Mouse (Mus musculus) large intestine, adult 2 months (tissue): ENCODE results near the gene Dgkg. TPM values are rescaled to one million over a fixed set of nuclear protein-coding genes. Genes with fewer than 3 reads are reported as not detected.

Source experiments
- DNase-seq: peaks from one replicate; pipeline ENCODE4 v3.0.0-alpha.2; 2012; ENCODE audit warnings: low read depth, low spot score
- WGBS: fragments of 180-500 bp; shearing (Covaris S2); methylation state at CpG from one replicate; pipeline ENCODE4 v1.1.7; 2018; 5-methylcytosine and 5-hydroxymethylcytosine counted together
- polyA plus RNA-seq: library from polyadenylated mRNA; depleted of rRNA; stranded (reverse); fragments of >200 nt; gene quantifications from 2 replicates; pipeline ENCODE4 v1.2.3, GENCODE M21; 2012

Dgkg gene
- polyA plus RNA-seq, 1 experiment, result 0.31 TPM

- WGBS, result 84% methylated on average over 11 of the region's 11 CpGs
- no peak for DNase-seq
These were observed 3.1 kb downstream of the Dgkg start for GRCm38 (mm10) chr16:22653817-22654476.

GRCm38 (mm10) chr16:22651244-22651643, 5.8 kb downstream of the Dgkg start:
- DNase-seq, result no peak
- WGBS, result 65% methylated on average over 3 of the region's 3 CpGs

- 90% methylated on average over 1 of the region's 1 CpGs for WGBS
- no peak for DNase-seq
These were observed 11.8 kb downstream of the Dgkg start for GRCm38 (mm10) chr16:22645256-22645655.

GRCm38 (mm10) chr16:22643460-22643859, 13.6 kb downstream of the Dgkg start:
- no peak for DNase-seq
- WGBS, result 79% methylated on average over 8 of the region's 8 CpGs

- DNase-seq, result no peak
- 90% methylated on average over 6 of the region's 6 CpGs for WGBS
These were observed 14.1 kb downstream of the Dgkg start for GRCm38 (mm10) chr16:22642953-22643352.

GRCm38 (mm10) chr16:22642054-22642453, 15.0 kb downstream of the Dgkg start:
- WGBS, result 84% methylated on average over 4 of the region's 4 CpGs
- DNase-seq, result no peak

- WGBS, result 37% methylated on average over 9 of the region's 9 CpGs
These were observed 15.4 kb downstream of the Dgkg start for GRCm38 (mm10) chr16:22641588-22641987.

GRCm38 (mm10) chr16:22637311-22637710, 19.7 kb downstream of the Dgkg start:
- WGBS, result 58% methylated on average over 3 of the region's 3 CpGs
- DNase-seq, result no peak

More at GRCm38 (mm10) chr16:22641588-22641987, 15.4 kb downstream of the Dgkg start:
- DNase-seq, result no peak

- no peak for DNase-seq
- 46% methylated on average over 8 of the region's 8 CpGs for WGBS
These were observed 21.3 kb downstream of the Dgkg start for GRCm38 (mm10) chr16:22635706-22636105.

- DNase-seq, result no peak
- WGBS, result 87% methylated on average over 4 of the region's 4 CpGs
These were observed 24.0 kb downstream of the Dgkg start for GRCm38 (mm10) chr16:22633063-22633462.

GRCm38 (mm10) chr16:22630351-22630750, 26.7 kb downstream of the Dgkg start:
- 76% methylated on average over 4 of the region's 4 CpGs for WGBS
- DNase-seq, result no peak

GRCm38 (mm10) chr16:22629900-22630299, 27.1 kb downstream of the Dgkg start:
- WGBS, result 73% methylated on average over 4 of the region's 4 CpGs
- no peak for DNase-seq

GRCm38 (mm10) chr16:22625987-22626386, 31.0 kb downstream of the Dgkg start:
- no peak for DNase-seq

GRCm38 (mm10) chr16:22625412-22625811, 31.6 kb downstream of the Dgkg start:
- no peak for DNase-seq
- WGBS, result 34% methylated on average over 5 of the region's 5 CpGs

More at GRCm38 (mm10) chr16:22625987-22626386, 31.0 kb downstream of the Dgkg start:
- 44% methylated on average over 5 of the region's 5 CpGs for WGBS

GRCm38 (mm10) chr16:22622286-22622685, 34.7 kb downstream of the Dgkg start:
- WGBS, result 13% methylated on average over 9 of the region's 9 CpGs
- DNase-seq, result no peak

GRCm38 (mm10) chr16:22621299-22621920, 35.6 kb downstream of the Dgkg start:
- WGBS, result 32% methylated on average over 13 of the region's 13 CpGs
- no peak for DNase-seq

- WGBS, result 20% methylated on average over 8 of the region's 8 CpGs
- DNase-seq, result no peak
These were observed 38.5 kb downstream of the Dgkg start for GRCm38 (mm10) chr16:22618424-22619056.

- DNase-seq, result no peak
- 85% methylated on average over 4 of the region's 4 CpGs for WGBS
These were observed 41.2 kb downstream of the Dgkg start for GRCm38 (mm10) chr16:22615805-22616204.

- peak; percentile 82 for DNase-seq
- WGBS, result 17% methylated on average over 9 of the region's 9 CpGs
These were observed 43.6 kb downstream of the Dgkg start for GRCm38 (mm10) chr16:22613186-22614073.

GRCm38 (mm10) chr16:22608046-22608445, 49.0 kb downstream of the Dgkg start:
- DNase-seq, result no peak
- WGBS, result 71% methylated on average over 6 of the region's 6 CpGs
